Mouse (Mus musculus): ENCODE measurements at regions not wholly inside any gene's neighbourhood (a gene's known extent, or its start where the extent isn't known, plus 50 kb on each side); places are given as distances from the start of the nearest gene placed in this dataset.

DNA sequence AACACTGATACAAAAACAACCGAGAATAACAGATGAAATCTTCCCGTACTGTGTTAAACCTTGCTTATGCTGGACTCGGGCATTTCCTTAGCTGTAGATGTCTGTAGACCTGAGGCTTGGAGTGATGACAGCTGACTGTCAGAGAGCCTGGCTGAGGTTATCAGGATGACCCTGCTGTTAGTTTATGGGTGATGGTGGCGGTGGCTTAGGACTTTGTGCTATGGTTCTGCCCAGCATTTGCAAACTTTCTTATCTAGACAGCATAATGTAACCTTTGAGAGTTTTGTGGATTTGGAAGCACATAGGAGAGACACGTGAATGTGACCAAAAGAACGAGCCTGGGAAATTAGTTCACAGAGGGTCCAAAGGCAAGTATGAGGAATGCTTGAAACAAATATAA lies 239.1 kb upstream of the Ccdc122 start:
- 90% methylated on average over 6 of the region's 6 CpGs for WGBS
- Histone ChIP-seq H3K4me2 (replicated peaks) (no peak overlapping the region), H3K36me3 (no peaks in the 10 kb centered on the region), H3K4me3 (replicated peaks) (no peak overlapping the region), H3K27ac (no peak overlapping the region), H3K9me3 (no peaks in the 10 kb centered on the region), H3K4me1 (replicated peaks) (peaks cover 25% of the 10 kb centered on the region), H3K27me3 (peaks cover 5% of the 10 kb centered on the region; the same call in 1 of the 2 replicates), H3K9ac (replicated peaks) (no peak overlapping the region)
- no peak for ATAC-seq

DNA sequence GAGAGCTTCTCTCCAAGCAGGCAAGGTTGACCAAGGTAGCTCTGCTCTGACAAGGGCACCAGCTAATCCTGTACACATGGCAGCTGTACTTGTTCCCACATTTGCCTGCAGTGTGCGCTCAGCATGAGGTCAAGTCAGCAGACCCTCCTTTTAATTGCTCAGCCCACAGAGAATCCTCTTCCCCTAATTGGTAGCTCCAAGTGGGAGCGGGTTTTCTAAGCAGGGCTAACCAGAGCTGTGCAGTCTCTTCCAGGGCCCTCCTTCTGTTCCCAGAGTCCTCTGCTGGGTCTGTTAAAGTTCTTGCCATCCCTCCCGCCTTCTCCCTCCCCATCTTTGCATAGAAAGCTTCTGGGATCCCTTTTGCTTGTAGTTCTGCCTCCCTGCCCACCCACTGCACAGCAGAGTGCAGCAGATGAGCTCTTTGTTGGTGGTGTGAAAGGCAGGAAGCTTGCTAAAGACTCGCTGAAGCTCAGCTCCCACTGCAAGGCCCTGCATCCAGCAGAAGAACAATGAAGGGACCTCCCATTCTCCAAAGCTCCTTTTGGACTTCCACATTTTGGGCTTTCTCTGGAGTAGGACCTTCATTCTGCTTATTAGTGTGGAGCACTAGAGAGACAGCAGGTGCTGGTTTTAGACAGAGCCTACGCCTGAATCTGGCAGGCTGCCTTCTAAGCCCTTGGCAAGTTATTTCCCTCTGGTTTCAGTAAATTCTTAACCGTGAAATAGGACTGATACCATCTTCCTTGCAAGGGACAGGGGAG lies 235.3 kb upstream of the Serp2 start:
- WGBS, result 8% methylated on average over 6 of the region's 6 CpGs
- Histone ChIP-seq H3K9ac (replicated peaks) (no peak overlapping the region), H3K4me1 (replicated peaks) (peaks cover 32% of the 10 kb centered on the region), H3K36me3 (no peaks in the 10 kb centered on the region), H3K27ac (peak overlapping the region; percentile 70), H3K4me3 (replicated peaks) (no peak overlapping the region), H3K9me3 (no peaks in the 10 kb centered on the region), H3K27me3 (peaks cover 8% of the 10 kb centered on the region; the same call in 1 of the 2 replicates), H3K4me2 (replicated peaks) (no peak overlapping the region; the same call in 1 of the 2 replicates)
- peak; percentile 89 for ATAC-seq

DNA sequence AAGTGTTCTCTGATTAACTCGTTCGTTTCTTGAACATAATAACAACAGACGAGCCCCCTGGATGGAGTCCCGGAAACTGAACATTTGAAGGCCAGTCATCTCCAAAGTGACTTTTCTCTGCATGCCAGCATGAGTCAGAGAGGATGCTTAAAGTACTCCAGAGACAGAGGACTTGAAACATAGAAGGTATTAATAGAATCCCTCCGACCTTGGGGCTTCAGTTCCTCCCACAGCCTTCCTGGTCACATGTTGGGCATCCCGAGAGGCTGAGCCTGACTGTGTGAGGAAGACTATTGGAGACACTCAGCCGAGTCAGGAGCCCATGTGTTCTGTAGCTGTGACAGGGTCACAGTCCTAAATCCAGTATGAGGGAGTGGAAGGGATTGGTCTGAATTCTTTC lies 232.7 kb upstream of the Serp2 start:
- H3K27ac ChIP-seq, result no peak overlapping the region
- H3K9me3 ChIP-seq, result no peaks in the 10 kb centered on the region
- no peak for ATAC-seq
- H3K9ac ChIP-seq (replicated peaks), result no peak overlapping the region
- 70% methylated on average over 7 of the region's 7 CpGs for WGBS
- H3K27me3 ChIP-seq, result peaks cover 7% of the 10 kb centered on the region
- no peak overlapping the region for H3K4me3 ChIP-seq (replicated peaks)
- peaks cover 20% of the 10 kb centered on the region for H3K4me1 ChIP-seq (replicated peaks)
- H3K36me3 ChIP-seq, result no peaks in the 10 kb centered on the region
- H3K4me2 ChIP-seq (replicated peaks), result no peak overlapping the region

DNA sequence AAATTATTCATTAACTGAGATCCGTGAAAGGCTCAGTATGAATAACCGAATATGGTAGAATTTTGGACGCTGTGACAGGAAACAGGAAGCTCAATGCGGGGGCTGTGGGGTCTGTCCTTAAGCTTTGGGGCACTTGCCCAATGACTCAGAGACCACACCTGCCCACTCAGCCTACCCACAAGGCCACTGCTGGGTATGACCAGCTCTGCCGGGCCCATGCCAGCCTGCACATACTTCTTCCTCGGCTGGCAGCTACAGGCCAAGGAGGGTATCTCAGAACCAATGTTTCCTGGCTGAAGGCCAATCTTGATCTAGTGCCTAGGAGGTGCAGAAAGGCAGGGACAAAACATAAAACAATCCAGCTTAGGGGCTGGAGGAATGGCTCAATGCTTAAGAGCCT lies 230.9 kb upstream of the Serp2 start:
- Histone ChIP-seq H3K27me3 (peaks cover 3% of the 10 kb centered on the region; the same call in 1 of the 2 replicates), H3K4me2 (replicated peaks) (no peak overlapping the region), H3K36me3 (no peaks in the 10 kb centered on the region), H3K4me1 (replicated peaks) (peaks cover 17% of the 10 kb centered on the region), H3K9ac (replicated peaks) (no peak overlapping the region), H3K4me3 (replicated peaks) (no peak overlapping the region), H3K27ac (no peak overlapping the region), H3K9me3 (no peaks in the 10 kb centered on the region)
- ATAC-seq, result no peak
- WGBS, result 93% methylated on average over 6 of the region's 6 CpGs

DNA sequence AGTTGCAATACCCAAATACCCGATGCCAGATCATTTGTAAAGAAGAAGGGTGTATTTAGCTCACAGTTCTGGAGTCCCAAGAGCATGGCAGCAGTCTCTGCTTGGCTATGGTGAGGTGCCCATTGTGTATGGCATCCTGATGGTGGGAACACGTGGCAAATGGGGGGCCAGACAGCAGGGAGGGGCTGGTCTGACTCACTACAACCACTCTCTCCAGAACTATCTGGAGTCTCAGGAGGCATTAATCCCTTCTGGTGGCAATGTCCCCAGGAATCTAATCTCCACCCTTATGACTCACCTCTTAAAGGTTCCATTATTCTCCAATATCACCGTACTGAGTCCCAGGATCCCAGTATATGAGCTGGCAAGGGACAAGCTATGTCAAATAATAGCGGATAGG lies 229.5 kb upstream of the Serp2 start:
- H3K9me3 ChIP-seq, result no peaks in the 10 kb centered on the region
- H3K4me2 ChIP-seq (replicated peaks), result no peak overlapping the region
- H3K27ac ChIP-seq, result no peak overlapping the region
- H3K4me1 ChIP-seq (replicated peaks), result peaks cover 10% of the 10 kb centered on the region
- WGBS, result 82% methylated on average over 4 of the region's 4 CpGs
- H3K4me3 ChIP-seq (replicated peaks), result no peak overlapping the region
- no peak for ATAC-seq
- no peak overlapping the region for H3K9ac ChIP-seq (replicated peaks)
- H3K27me3 ChIP-seq, result peaks cover 3% of the 10 kb centered on the region; the same call in 1 of the 2 replicates
- no peaks in the 10 kb centered on the region for H3K36me3 ChIP-seq

DNA sequence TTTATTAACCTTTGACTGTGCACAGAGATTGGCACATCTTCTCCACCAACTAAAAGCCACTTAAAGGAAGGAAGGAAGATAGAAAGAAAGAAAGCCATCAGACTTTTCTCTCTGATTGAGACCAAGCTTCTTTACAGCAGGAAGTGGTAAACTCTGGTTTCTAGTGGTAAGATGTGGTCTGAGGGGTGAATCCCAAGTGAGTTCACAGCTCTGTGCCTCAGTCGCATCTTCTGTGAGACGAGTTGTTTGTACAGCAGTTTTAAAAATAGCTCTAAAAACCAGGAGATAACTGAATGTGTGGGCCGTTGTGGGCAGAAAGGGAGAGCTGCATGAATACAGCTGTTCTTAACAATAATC lies 224.8 kb upstream of the Serp2 start:
- ATAC-seq, result no peak
- peak overlapping the region; percentile 63; the same call in 1 of the 2 replicates for H3K27ac ChIP-seq
- no peaks in the 10 kb centered on the region for H3K36me3 ChIP-seq
- no peak overlapping the region for H3K4me3 ChIP-seq (replicated peaks)
- H3K4me2 ChIP-seq (replicated peaks), result no peak overlapping the region
- peaks cover 18% of the 10 kb centered on the region for H3K4me1 ChIP-seq (replicated peaks)
- WGBS, result 73% methylated on average over 3 of the region's 3 CpGs
- no peak overlapping the region for H3K9ac ChIP-seq (replicated peaks)
- no peaks in the 10 kb centered on the region; the same call in 1 of the 2 replicates for H3K27me3 ChIP-seq
- no peaks in the 10 kb centered on the region for H3K9me3 ChIP-seq

DNA sequence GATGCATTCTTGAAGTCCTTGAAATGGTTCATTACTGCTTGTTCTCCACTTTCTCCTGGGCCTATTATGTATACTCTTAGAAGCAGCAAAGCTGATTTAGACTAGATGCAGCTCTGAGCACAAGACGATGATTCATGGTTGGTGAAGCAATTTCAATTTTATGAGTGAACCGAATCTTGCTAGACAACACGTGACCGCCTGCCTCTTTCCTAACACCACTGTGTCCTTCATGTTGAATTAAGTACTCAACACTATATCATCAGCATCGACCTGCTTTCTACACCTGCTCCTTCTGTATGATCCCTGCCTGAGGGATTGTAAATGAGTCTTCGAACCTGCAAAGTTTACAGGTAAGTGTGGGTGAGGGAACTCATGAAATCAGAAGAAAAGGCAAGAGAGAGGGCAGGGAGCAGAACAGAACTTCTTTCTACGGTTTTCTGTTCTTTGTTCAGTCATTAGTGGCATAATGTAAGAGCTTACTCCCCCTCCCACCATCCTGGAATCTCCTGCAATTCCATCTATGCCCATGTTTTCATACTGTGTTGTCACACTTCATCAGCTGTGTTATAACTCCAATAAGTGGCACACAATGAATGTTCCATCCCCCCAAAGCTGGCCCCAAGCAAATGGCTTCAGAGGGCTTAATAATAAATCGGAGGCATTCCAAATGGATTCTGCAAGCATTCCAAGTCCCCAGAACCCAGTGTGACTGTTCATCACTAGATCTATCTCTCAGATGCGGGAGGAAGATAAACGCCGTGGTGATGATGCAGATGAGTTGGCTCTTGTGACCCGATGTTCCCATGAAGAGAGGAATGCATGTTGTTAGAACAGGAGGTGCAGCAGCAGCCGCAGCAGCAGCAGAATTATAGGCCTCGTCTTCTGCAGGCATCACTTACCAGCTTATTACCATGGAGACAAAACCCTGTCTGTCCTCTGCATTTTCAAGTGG lies 224.2 kb upstream of the Serp2 start:
- H3K4me3 ChIP-seq (replicated peaks), result no peak overlapping the region

DNA sequence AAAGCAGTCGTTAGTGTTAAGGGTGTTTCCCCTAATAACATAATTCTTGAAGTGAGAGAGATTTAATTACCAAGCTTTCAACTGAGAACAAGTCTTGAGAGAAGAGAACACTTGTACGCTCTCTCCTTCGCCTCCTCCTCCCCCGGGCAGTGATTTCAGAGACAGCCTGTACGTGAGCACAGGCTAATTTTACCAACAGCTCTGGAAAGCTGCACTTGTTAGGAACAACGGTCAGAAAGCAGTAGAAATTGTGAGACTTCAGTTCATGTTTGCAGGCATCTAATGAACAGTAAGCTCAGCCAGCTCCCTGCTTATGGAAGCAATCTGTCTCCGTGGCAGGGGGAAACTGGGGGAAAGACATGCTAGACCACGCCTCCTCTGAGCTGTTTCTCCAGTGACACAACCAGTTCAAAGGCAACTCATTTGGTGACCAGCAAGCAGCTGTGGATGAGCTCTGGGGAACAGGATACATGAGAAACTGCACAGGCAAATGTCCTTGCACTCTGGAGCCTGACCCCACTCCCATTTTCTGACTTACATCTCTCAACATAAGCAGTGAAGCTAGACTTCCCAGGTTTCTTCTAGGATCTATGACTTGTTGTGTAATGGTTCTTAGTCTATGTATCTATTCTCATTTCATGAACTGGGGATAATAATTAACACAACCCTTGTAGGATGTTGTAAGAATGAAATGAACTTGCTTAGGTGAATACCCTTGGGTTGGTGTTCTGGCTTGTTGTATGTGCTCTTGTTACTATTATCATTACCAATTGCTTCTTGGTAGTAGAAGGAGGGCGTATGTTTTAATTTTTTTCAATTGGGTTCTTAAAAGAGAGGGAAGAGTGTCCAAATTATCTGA lies 222.1 kb upstream of the Serp2 start:
- Histone ChIP-seq H3K4me2 (replicated peaks) (no peak overlapping the region), H3K36me3 (no peaks in the 10 kb centered on the region), H3K9me3 (no peaks in the 10 kb centered on the region), H3K4me3 (replicated peaks) (no peak overlapping the region), H3K4me1 (replicated peaks) (peaks cover 18% of the 10 kb centered on the region), H3K27ac (no peak overlapping the region), H3K27me3 (peaks cover 7% of the 10 kb centered on the region; the same call in 1 of the 2 replicates), H3K9ac (replicated peaks) (no peak overlapping the region)
- ATAC-seq, result no peak
- WGBS, result 62% methylated on average over 9 of the region's 9 CpGs

More for the DNA sequence above, 224.2 kb upstream of the Serp2 start:
- Histone ChIP-seq H3K4me1 (replicated peaks) (peaks cover 18% of the 10 kb centered on the region), H3K9me3 (no peaks in the 10 kb centered on the region), H3K36me3 (no peaks in the 10 kb centered on the region), H3K27ac (peak overlapping the region; percentile 63), H3K4me2 (replicated peaks) (no peak overlapping the region), H3K9ac (replicated peaks) (no peak overlapping the region), H3K27me3 (no peaks in the 10 kb centered on the region; the same call in 1 of the 2 replicates)
- peak; percentile 58; the same call in 1 of the 2 replicates for ATAC-seq
- WGBS, result 55% methylated on average over 14 of the region's 14 CpGs

DNA sequence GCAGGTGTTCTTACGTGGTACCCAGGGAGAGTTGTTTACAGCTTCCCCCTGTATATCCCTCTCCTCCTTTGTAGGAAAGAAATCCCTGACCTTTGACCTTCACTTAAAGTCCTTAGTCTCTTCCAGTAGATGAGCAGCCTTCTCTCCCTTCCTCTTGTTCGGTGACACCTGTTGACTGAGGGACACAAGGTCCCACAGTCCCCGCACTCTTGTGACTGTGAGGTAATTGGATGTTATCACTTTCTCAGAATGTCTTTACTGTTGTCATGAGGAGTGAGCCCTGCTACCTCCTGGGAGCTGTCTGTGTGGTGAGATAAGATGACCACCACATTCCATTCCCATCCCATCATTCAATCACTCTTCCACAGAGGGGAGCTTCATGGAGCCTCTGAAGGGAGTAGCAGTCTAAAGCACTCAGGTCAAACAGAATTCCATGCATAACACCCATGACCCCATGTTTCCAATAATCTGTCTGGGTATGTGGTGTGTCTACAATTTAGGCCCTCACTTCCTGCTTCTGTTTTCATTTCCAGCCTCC lies 218.8 kb upstream of the Serp2 start:
- Histone ChIP-seq H3K9ac (replicated peaks) (no peak overlapping the region), H3K4me3 (replicated peaks) (no peak overlapping the region), H3K36me3 (no peaks in the 10 kb centered on the region), H3K4me2 (replicated peaks) (no peak overlapping the region), H3K9me3 (no peaks in the 10 kb centered on the region), H3K27me3 (peaks cover 13% of the 10 kb centered on the region; the same call in 1 of the 2 replicates), H3K4me1 (replicated peaks) (peaks cover 25% of the 10 kb centered on the region), H3K27ac (no peak overlapping the region)
- WGBS, result 78% methylated on average over 3 of the region's 3 CpGs
- ATAC-seq, result no peak

DNA sequence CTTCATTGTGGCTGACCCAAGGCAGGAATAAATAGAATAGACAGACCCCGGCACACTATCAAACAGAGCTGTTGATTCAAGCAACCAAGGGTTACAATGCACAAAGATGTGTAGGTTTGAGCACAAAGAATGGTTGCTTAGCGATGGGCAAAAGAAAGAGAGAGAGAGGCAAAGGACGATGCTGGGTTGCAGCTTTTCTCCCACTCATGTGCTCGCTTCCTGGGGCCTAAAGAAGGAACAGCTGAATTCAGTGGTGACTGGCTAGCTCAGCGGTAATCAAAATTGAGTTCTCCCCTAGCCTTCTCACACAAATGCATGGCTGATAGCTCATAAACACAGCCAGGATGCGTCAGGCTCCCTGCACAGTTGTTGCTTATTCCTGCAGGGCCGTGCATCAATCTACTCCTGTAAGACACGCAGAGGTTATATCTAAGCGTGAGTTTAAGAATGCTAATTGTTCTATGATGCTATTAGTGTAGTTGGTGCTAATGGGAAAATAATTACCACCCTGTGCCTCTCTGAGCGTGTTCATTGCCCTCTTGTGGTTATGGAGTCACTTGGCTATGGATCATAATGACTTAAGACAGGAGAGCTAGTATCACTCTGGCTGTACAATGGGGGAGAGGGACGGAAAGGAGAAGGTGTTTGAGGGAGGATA lies 216.2 kb upstream of the Serp2 start:
- 28% methylated on average over 11 of the region's 11 CpGs for WGBS
- peaks cover 13% of the 10 kb centered on the region; the same call in 1 of the 2 replicates for H3K27me3 ChIP-seq
- ATAC-seq, result peak; percentile 78
- H3K4me2 ChIP-seq (replicated peaks), result no peak overlapping the region
- no peak overlapping the region for H3K4me3 ChIP-seq (replicated peaks)
- peak overlapping the region; percentile 64 for H3K27ac ChIP-seq
- no peaks in the 10 kb centered on the region for H3K36me3 ChIP-seq
- H3K9ac ChIP-seq (replicated peaks), result no peak overlapping the region
- H3K4me1 ChIP-seq (replicated peaks), result peaks cover 19% of the 10 kb centered on the region
- no peaks in the 10 kb centered on the region; the same call in 1 of the 2 replicates for H3K9me3 ChIP-seq

DNA sequence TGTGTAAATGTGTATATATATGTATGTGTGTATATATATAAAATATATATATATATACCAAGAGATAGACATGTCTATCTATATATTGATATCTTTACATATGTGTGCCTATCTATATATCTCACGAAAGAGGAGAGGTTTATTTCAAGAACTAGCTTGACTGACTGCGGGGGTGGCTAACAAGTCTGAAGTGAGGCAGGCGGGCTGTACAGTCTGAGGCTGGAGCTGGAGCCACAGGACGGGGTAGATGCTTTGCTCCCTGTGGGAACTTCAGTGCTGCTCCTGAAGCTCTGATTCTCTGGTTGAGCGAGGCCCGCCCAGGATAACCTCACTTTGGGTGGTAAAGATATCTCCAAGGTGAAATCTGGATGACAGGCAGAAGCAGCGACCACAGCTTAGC lies 213.4 kb upstream of the Serp2 start:
- no peak overlapping the region for H3K4me3 ChIP-seq (replicated peaks)

More for the DNA sequence above, 213.4 kb upstream of the Serp2 start:
- Histone ChIP-seq H3K27ac (no peak overlapping the region), H3K36me3 (no peaks in the 10 kb centered on the region), H3K27me3 (0 out of 2 replicates have a peak, but pooled peaks cover 11% of the 10 kb centered on the region), H3K4me1 (replicated peaks) (peaks cover 31% of the 10 kb centered on the region), H3K9me3 (no peaks in the 10 kb centered on the region; the same call in 1 of the 2 replicates), H3K4me2 (replicated peaks) (no peak overlapping the region), H3K9ac (replicated peaks) (no peak overlapping the region)
- WGBS, result 87% methylated on average over 7 of the region's 7 CpGs
- ATAC-seq, result no peak

All from midbrain, embryonic 13.5 days (tissue).